Mouse (Mus musculus) heart, postnatal 10 days (tissue): ENCODE results near the gene Sptssa. TPM values are rescaled to one million over a fixed set of nuclear protein-coding genes. Genes with fewer than 3 reads are reported as not detected.

Source experiments
- microRNA-seq, 2 experiments: library from miRNA; unstranded; fragments of <30 nt; microRNA quantifications; one replicate each; pipeline ENCODE4 v1.2.0; 2022
- total RNA-seq, 2 experiments: library from RNA; stranded (reverse); gene quantifications; 2 replicates each; pipeline ENCODE4 v1.2.3; 2021

Gene Sptssa
- total RNA-seq, 2 experiments from 2014 or later, result 45.7 to 49.2 TPM

Small RNA genes within 50 kb of the gene (microRNA-seq; reads per million reads assigned to microRNA genes)
- 0 reads per million in 2 experiments for gene Mir1892

Other genes starting within 250 kb of the Sptssa start
- gene Eapp, start 39.3 kb upstream of the Sptssa start, total RNA-seq, result 10 to 100 TPM; 27.5 to 33.6 TPM
- 10 to 100 TPM; 49.7 to 52.9 TPM for gene Snx6, start 139.1 kb upstream of the Sptssa start, total RNA-seq
- 100 to 1,000 TPM; 412 to 465 TPM for gene Cfl2, start 206.3 kb upstream of the Sptssa start, total RNA-seq